Mouse (Mus musculus) CH12.LX (cell line): Measurements from ENCODE around the gene Bmp7. TPM values are rescaled to one million over a fixed set of nuclear protein-coding genes. Genes with fewer than 3 reads are reported as not detected.

Experiments used
- DNase-seq: peaks from one replicate; pipeline ENCODE4 v3.0.0-alpha.2; 2013; ENCODE audit errors: extremely low read depth
- H3K27ac ChIP-seq: 2 replicates; pipeline ENCODE4 v1.5.1; 2012; ENCODE audit warnings: low read depth, mild to moderate bottlenecking, control low read depth, moderate library complexity; ENCODE audit not compliant: insufficient read depth
- H3K27me3 ChIP-seq: replicated peaks from 2 replicates; pipeline ENCODE3; 2012; ENCODE audit warnings: inconsistent platforms
- H3K36me3 ChIP-seq, 2 experiments: replicated peaks in 1 of 2; 2 replicates each; pipeline versions ENCODE3 to v1.6.1; 2012; ENCODE audit warnings: inconsistent platforms in 1 of 2, low read length in 1 of 2, mild to moderate bottlenecking in 1 of 2, mixed read lengths in 1 of 2, moderate library complexity in 1 of 2; ENCODE audit not compliant: control insufficient read depth in 1 of 2, insufficient read depth in 1 of 2
- H3K4me1 ChIP-seq, 2 experiments: 2 replicates each; pipeline ENCODE4 v1.6.1; 2012; ENCODE audit warnings: inconsistent platforms in 1 of 2, moderate library complexity in 1 of 2; ENCODE audit not compliant: insufficient read depth in 2 of 2, control insufficient read depth in 1 of 2
- H3K4me2 ChIP-seq: 2 replicates; pipeline ENCODE4 v1.6.1; 2012; ENCODE audit warnings: low read depth, mild to moderate bottlenecking, control low read depth; ENCODE audit not compliant: poor library complexity, insufficient read depth, severe bottlenecking
- H3K4me3 ChIP-seq, 3 experiments: fragments of 150-350 bp in 1 of 3; sonication (generic) in 1 of 3; replicated peaks in 1 of 3; 2 replicates each; pipeline versions ENCODE3 to v1.5.1; 2011 to 2012; ENCODE audit warnings: low read depth in 2 of 3, low read length in 2 of 3, mild to moderate bottlenecking in 2 of 3, moderate library complexity in 2 of 3, control low read depth in 1 of 3, improper control_type of control experiment in 1 of 3, inconsistent platforms in 1 of 3, mixed read lengths in 1 of 3; ENCODE audit not compliant: poor library complexity in 1 of 3
- H3K79me2 ChIP-seq: replicated peaks from 2 replicates; pipeline ENCODE4 v1.6.1; 2012; ENCODE audit warnings: mild to moderate bottlenecking, moderate library complexity; ENCODE audit not compliant: control insufficient read depth, poor library complexity, insufficient read depth, severe bottlenecking; ENCODE audit errors: extremely low read depth
- H3K9ac ChIP-seq: 2 replicates; pipeline ENCODE4 v1.6.1; 2012; ENCODE audit warnings: low read depth, mild to moderate bottlenecking, control low read depth, moderate library complexity; ENCODE audit not compliant: insufficient read depth
- H3K9me3 ChIP-seq: replicated peaks from 2 replicates; pipeline ENCODE3; 2012; ENCODE audit warnings: low read length, inconsistent platforms, mixed read lengths
- BHLHE40 ChIP-seq: IDR thresholded peaks from 2 replicates; pipeline ENCODE4 v1.6.1; 2011; ENCODE audit warnings: mild to moderate bottlenecking, low read depth, low read length, improper control_type of control experiment
- CHD2 ChIP-seq: IDR thresholded peaks from 2 replicates; pipeline ENCODE4 v1.6.1; 2011; ENCODE audit warnings: low read length, improper control_type of control experiment
- CTCF ChIP-seq, 2 experiments: IDR thresholded peaks in 1 of 2; conservative IDR thresholded peaks in 1 of 2; 2 replicates each; pipeline ENCODE4 v1.5.1; 2011 to 2012; ENCODE audit warnings: low read depth in 2 of 2, low read length in 2 of 2, improper control_type of control experiment in 1 of 2, inconsistent platforms in 1 of 2, mild to moderate bottlenecking in 1 of 2, moderate library complexity in 1 of 2
- EP300 ChIP-seq: IDR thresholded peaks from 2 replicates; pipeline ENCODE4 v1.6.1; 2011; ENCODE audit warnings: low read length, improper control_type of control experiment
- ETS1 ChIP-seq: conservative IDR thresholded peaks from 2 replicates; pipeline ENCODE4 v1.6.1; 2012; ENCODE audit warnings: low read depth, mild to moderate bottlenecking, inconsistent platforms, low read length, improper control_type of control experiment, moderate library complexity
- JUN ChIP-seq: IDR thresholded peaks from 2 replicates; pipeline ENCODE4 v1.6.1; 2011; ENCODE audit warnings: low read depth, mild to moderate bottlenecking, low read length, improper control_type of control experiment, moderate library complexity; ENCODE audit not compliant: insufficient read depth
- MXI1 ChIP-seq: IDR thresholded peaks from 2 replicates; pipeline ENCODE4 v1.6.1; 2011; ENCODE audit warnings: mild to moderate bottlenecking, low read depth, low read length, improper control_type of control experiment
- MYC ChIP-seq: IDR thresholded peaks from 2 replicates; pipeline ENCODE4 v1.6.1; 2011; ENCODE audit warnings: low read depth, mild to moderate bottlenecking, improper control_type of control experiment, low read length
- NELFE ChIP-seq: IDR thresholded peaks from 2 replicates; pipeline ENCODE4 v1.6.1; 2011; ENCODE audit warnings: low read depth, low read length, improper control_type of control experiment
- POLR2AphosphoS2 ChIP-seq: IDR thresholded peaks from 2 replicates; pipeline ENCODE4 v1.6.1; 2011; ENCODE audit warnings: low read depth, low read length, improper control_type of control experiment
- RAD21 ChIP-seq: IDR thresholded peaks from 2 replicates; pipeline ENCODE4 v1.6.1; 2011; ENCODE audit warnings: low read depth, mild to moderate bottlenecking, low read length, improper control_type of control experiment, moderate library complexity
- RCOR1 ChIP-seq: conservative IDR thresholded peaks from 2 replicates; pipeline ENCODE4 v1.6.1; 2012; ENCODE audit warnings: low read depth, mild to moderate bottlenecking, inconsistent platforms, low read length, improper control_type of control experiment
- TBP ChIP-seq: conservative IDR thresholded peaks from 2 replicates; pipeline ENCODE4 v1.6.1; 2011; ENCODE audit warnings: low read depth, low read length, improper control_type of control experiment
- UBTF ChIP-seq: IDR thresholded peaks from 2 replicates; pipeline ENCODE4 v1.6.1; 2012; ENCODE audit warnings: low read depth, mild to moderate bottlenecking, inconsistent platforms, low read length, improper control_type of control experiment, moderate library complexity
- dilution Hi-C: fragments of 300-500 bp; cut with MboI; formaldehyde crosslinking; loops from 2 replicates; pipeline ENCODE4 v1.14.3; 2020; ENCODE audit warnings: low sequenced_read_pairs; ENCODE audit not compliant: extremely low pct_unique_long_range_greater_than_20kb, extremely low pct_ligation_motif_present
- in situ Hi-C: fragments of 300-500 bp; cut with MboI; formaldehyde crosslinking; loops from 3 replicates; pipeline ENCODE4 v1.14.3; 2019; ENCODE audit warnings: low sequenced_read_pairs, low pct_ligation_motif_present, low pct_unique_long_range_greater_than_20kb, mixed read lengths
- polyA plus RNA-seq: library from polyadenylated mRNA; unstranded; fragments of >175 nt; gene quantifications from 2 replicates; pipeline ENCODE4 v1.2.1, GENCODE M21; 2012; ENCODE audit warnings: low read depth; ENCODE audit not compliant: insufficient read length
- total RNA-seq, 2 experiments: library from RNA; depleted of rRNA; stranded (reverse); fragments of 300-350 nt in 1 of 2; fragments of >200 nt in 1 of 2; gene quantifications; 2 replicates each; pipeline ENCODE4 v1.2.3; 2012 to 2014

Gene Bmp7
- total and polyA plus RNA-seq, 3 experiments = 0.16 to 0.51 (median 0.47) TPM

- H3K36me3 ChIP-seq = no peaks in the 10 kb centered on the region
- no peak overlapping the region for H3K27ac ChIP-seq
- dilution Hi-C loops (no loop called here), in situ Hi-C loops (no loop called here)
- no peaks in the 10 kb centered on the region for H3K79me2 ChIP-seq
- no peak overlapping the region for H3K4me3 ChIP-seq
- peaks cover 5% of the 10 kb centered on the region for H3K9me3 ChIP-seq
- no peak overlapping the region for H3K4me2 ChIP-seq
- TF ChIP-seq POLR2AphosphoS2 = no peak
- H3K27me3 ChIP-seq = peaks cover 7% of the 10 kb centered on the region
- no peak overlapping the region for H3K9ac ChIP-seq
- no peak for DNase-seq
- no peaks in the 10 kb centered on the region for H3K4me1 ChIP-seq
Measured at GRCm38 (mm10) chr2:172865165-172865564, 75.0 kb downstream of the Bmp7 start.

GRCm38 (mm10) chr2:172864566-172864965, 75.6 kb downstream of the Bmp7 start:
- in situ Hi-C loops = no loop called here
- no peak overlapping the region for H3K9ac ChIP-seq

GRCm38 (mm10) chr2:172863469-172863856, 76.7 kb downstream of the Bmp7 start:
- H3K9me3 ChIP-seq = peaks cover 13% of the 10 kb centered on the region

More at GRCm38 (mm10) chr2:172864566-172864965, 75.6 kb downstream of the Bmp7 start:
- Histone ChIP-seq H3K36me3 (no peaks in the 10 kb centered on the region), H3K27ac (no peak overlapping the region), H3K4me1 (no peaks in the 10 kb centered on the region), H3K4me3 (no peak overlapping the region), H3K9me3 (peaks cover 5% of the 10 kb centered on the region), H3K79me2 (no peaks in the 10 kb centered on the region), H3K4me2 (no peak overlapping the region), H3K27me3 (peaks cover 7% of the 10 kb centered on the region)
- DNase-seq = no peak
- dilution Hi-C loops = no loop called here
- TF ChIP-seq RCOR1 (no peak), RAD21 (no peak; the same call in none of the 2 replicates), CTCF (conservative IDR thresholded peaks at IDR 0.05 in 1 of 2, IDR thresholded peaks at IDR 0.05 in 1 of 2; ENCODE audit: low read depth in 2 of 2, low read length in 2 of 2) (peak in 1 of 2 experiments; percentile 10; a peak in 1 of 4 replicates), MXI1 (no peak), ETS1 (no peak), UBTF (no peak)

More at GRCm38 (mm10) chr2:172863469-172863856, 76.7 kb downstream of the Bmp7 start:
- H3K27me3 ChIP-seq = peaks cover 7% of the 10 kb centered on the region
- no peaks in the 10 kb centered on the region for H3K4me1 ChIP-seq
- no peak for DNase-seq
- dilution Hi-C loops = no loop called here
- no peak overlapping the region for H3K27ac ChIP-seq
- no peak overlapping the region for H3K4me3 ChIP-seq
- in situ Hi-C loops = no loop called here
- TF ChIP-seq BHLHE40 (no peak), TBP (no peak), CHD2 (no peak), POLR2AphosphoS2 (no peak), JUN (no peak), MYC (no peak), CTCF (conservative IDR thresholded peaks at IDR 0.05 in 1 of 2, IDR thresholded peaks at IDR 0.05 in 1 of 2; ENCODE audit: low read depth in 2 of 2, low read length in 2 of 2) (no peak), EP300 (no peak), ETS1 (no peak), NELFE (no peak)
- H3K4me2 ChIP-seq = no peak overlapping the region
- no peaks in the 10 kb centered on the region for H3K79me2 ChIP-seq
- no peak overlapping the region for H3K9ac ChIP-seq
- no peaks in the 10 kb centered on the region for H3K36me3 ChIP-seq
